Mouse (Mus musculus): ENCODE data around the gene Olfr874. TPM values are rescaled to one million over a fixed set of nuclear protein-coding genes. Genes with fewer than 3 reads are reported as not detected.
"Not testable (repeated sequence)": the region's sequence is repeated elsewhere in the genome, so short reads cannot be mapped to it uniquely, and the experiment has no call there.

The Olfr874 gene
- polyA plus RNA-seq, 2 experiments = 0.15 TPM; not detected in 1

DNA sequence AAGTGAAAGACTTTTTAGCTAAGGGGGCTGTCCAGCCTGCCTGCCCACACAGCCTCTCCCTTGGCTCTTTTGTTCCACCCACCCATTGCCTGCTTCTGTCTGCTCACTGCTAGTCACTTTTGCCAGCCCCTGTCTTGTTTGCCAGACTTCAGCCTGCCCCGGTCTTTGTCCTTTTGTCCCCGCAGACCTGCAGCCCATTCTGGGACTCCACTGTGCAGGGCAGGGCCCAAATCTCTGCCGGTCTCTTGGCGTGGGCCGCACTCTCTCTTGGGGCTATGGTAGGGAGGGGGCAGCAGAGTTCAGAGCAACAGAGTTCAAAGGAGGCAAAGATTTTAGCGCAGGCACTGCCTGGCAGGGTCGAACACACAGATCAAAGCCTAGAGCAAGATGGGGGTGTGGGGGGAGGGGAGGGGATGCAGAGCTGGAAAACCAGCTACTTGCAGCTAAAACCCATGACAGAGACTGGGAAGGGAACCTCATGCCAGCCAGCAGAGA lies 37.9 kb downstream of the Olfr874 start:
- peak overlapping the region; percentile 47 for H3K4me2 ChIP-seq (replicated peaks; ENCODE audit: low read depth, low read length, severe bottlenecking)
- H3K9ac ChIP-seq (ENCODE audit: low read depth, low read length, severe bottlenecking) = peak overlapping the region; percentile 54
- H3K9me3 ChIP-seq (ENCODE audit: control insufficient read depth, low read length) = no peaks in the 10 kb centered on the region
- H3K4me3 ChIP-seq (replicated peaks; ENCODE audit: low read length) = peak overlapping the region; percentile 28
- 2% methylated on average over 7 of the region's 7 CpGs for WGBS
- ATAC-seq (ENCODE audit: low FRiP score, low read depth) = peak; percentile 65; the same call in 1 of the 2 replicates
- no peaks in the 10 kb centered on the region for H3K36me3 ChIP-seq (ENCODE audit: control insufficient read depth, insufficient read depth, low read length)
- TF ChIP-seq POLR2A (IDR thresholded peaks at IDR 0.05; ENCODE audit: borderline replicate concordance, extremely low read depth, insufficient read depth, insufficient read length) = no peak
- DNase-seq (ENCODE audit: low spot score) = no peak
- H3K4me1 ChIP-seq (ENCODE audit: control insufficient read depth, insufficient read depth, low read length) = peaks cover 6% of the 10 kb centered on the region; the same call in 1 of the 2 replicates
- H3K27ac ChIP-seq (replicated peaks; ENCODE audit: low read depth, low read length) = 0 out of 2 replicates have a peak overlapping the region, but pooled peaks have one; percentile 27
- no peaks in the 10 kb centered on the region for H3K27me3 ChIP-seq (ENCODE audit: control insufficient read depth, insufficient read depth, low read length)

DNA sequence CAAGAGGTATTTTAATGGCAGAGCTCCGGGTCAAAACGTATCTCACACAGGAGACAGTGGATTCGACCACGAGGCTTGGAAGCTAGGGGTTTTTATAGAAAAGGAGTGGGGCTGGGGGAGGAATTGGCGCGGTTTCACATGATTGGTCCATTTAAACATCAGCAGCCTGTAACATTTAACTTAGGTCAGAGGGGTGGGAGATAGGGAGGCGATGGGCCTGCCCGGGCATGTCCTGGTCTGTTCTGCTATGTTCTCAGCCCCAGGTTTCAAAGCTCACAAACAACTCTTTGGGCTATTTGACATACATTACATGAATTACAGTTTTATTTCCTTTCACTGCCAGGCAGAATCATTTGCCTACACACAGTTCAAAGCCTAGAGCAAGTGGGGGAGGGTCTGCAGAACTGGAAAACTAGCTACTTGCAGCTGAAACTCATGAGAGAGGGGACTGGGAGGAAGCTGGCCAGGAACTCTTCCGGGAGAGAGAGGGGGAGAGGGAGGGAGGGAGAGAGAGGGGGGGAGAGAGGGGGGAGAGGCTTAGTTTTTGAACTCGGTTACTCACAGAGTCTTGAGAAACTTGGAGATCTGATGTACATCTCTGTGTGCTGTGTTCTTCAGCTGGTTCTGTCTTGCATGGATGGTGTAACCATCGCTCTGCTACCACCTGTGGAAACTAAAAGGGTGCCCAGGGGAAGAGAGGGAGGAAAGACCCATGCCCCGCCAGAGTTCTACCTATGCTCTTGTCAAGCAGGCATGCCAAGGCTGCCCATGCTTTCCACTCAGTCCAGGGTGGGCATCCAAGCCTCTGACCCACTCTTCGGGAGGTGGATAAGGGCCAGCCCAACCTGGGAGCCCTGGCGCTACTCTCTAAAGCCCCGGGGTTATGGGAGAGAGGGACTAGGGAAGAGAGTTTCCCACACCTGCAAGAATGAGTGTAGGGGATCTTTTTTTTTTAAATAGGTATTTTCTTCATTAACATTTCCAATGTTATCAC lies 38.8 kb downstream of the Olfr874 start:
- ATAC-seq (ENCODE audit: low FRiP score, low read depth) (peak; percentile 76), DNase-seq (ENCODE audit: low spot score) (peak; percentile 18)
- not testable (repeated sequence) for H3K27ac ChIP-seq (replicated peaks; ENCODE audit: low read depth, low read length); H3K9ac ChIP-seq (ENCODE audit: low read depth, low read length, severe bottlenecking); H3K27me3 ChIP-seq (ENCODE audit: control insufficient read depth, insufficient read depth, low read length); H3K4me3 ChIP-seq (replicated peaks; ENCODE audit: low read length); H3K9me3 ChIP-seq (ENCODE audit: control insufficient read depth, low read length); H3K4me1 ChIP-seq (ENCODE audit: control insufficient read depth, insufficient read depth, low read length); H3K4me2 ChIP-seq (replicated peaks; ENCODE audit: low read depth, low read length, severe bottlenecking); H3K36me3 ChIP-seq (ENCODE audit: control insufficient read depth, insufficient read depth, low read length)
- 61% methylated on average over 9 of the region's 15 CpGs for WGBS

GRCm38 (mm10) chr9:37786411-37786810 lies 41.5 kb downstream of the Olfr874 start:
- 89% methylated on average over 2 of the region's 2 CpGs for WGBS
- Histone ChIP-seq H3K4me3 (replicated peaks; ENCODE audit: low read length) (no peak overlapping the region), H3K9ac (ENCODE audit: low read depth, low read length, severe bottlenecking) (no peak overlapping the region), H3K4me2 (replicated peaks; ENCODE audit: low read depth, low read length, severe bottlenecking) (no peak overlapping the region), H3K27me3 (ENCODE audit: control insufficient read depth, insufficient read depth, low read length) (no peaks in the 10 kb centered on the region), H3K4me1 (ENCODE audit: control insufficient read depth, insufficient read depth, low read length) (peaks cover 6% of the 10 kb centered on the region; the same call in 1 of the 2 replicates), H3K9me3 (ENCODE audit: control insufficient read depth, low read length) (no peaks in the 10 kb centered on the region), H3K36me3 (ENCODE audit: control insufficient read depth, insufficient read depth, low read length) (no peaks in the 10 kb centered on the region), H3K27ac (replicated peaks; ENCODE audit: low read depth, low read length) (no peak overlapping the region)
- TF ChIP-seq POLR2A (IDR thresholded peaks at IDR 0.05; ENCODE audit: borderline replicate concordance, extremely low read depth, insufficient read depth, insufficient read length) = no peak
- DNase-seq (ENCODE audit: low spot score) (no peak), ATAC-seq (ENCODE audit: low FRiP score, low read depth) (no peak)

Other genes with a start within 250 kb of the Olfr874 start
- gene Esam, start 217.0 kb upstream of the Olfr874 start, polyA plus RNA-seq (2012; rRNA removed) = 34.7 and 35.4 TPM in 2 replicates
- 44.1 and 48.3 TPM in 2 replicates for gene Esam, start 217.0 kb upstream of the Olfr874 start, polyA plus RNA-seq (2014; fragmentation: Nextera tagmentation; extraction: Ambion mirVana)
- 4.8 and 5.2 TPM in 2 replicates for gene Vsig2, start 205.9 kb upstream of the Olfr874 start, polyA plus RNA-seq (2012; rRNA removed)
- gene Vsig2, start 205.9 kb upstream of the Olfr874 start, polyA plus RNA-seq (2014; fragmentation: Nextera tagmentation; extraction: Ambion mirVana) = 0.59 and 1.4 TPM in 2 replicates
- 17.7 and 26.1 TPM in 2 replicates for gene Nrgn, start 192.2 kb upstream of the Olfr874 start, polyA plus RNA-seq (2012; rRNA removed)
- gene Nrgn, start 192.2 kb upstream of the Olfr874 start, polyA plus RNA-seq (2014; fragmentation: Nextera tagmentation; extraction: Ambion mirVana) = 12.3 and 17.2 TPM in 2 replicates
- 7.8 and 8.1 TPM in 2 replicates for gene Siae, start 189.4 kb upstream of the Olfr874 start, polyA plus RNA-seq (2012; rRNA removed)
- gene Siae, start 189.4 kb upstream of the Olfr874 start, polyA plus RNA-seq (2014; fragmentation: Nextera tagmentation; extraction: Ambion mirVana) = 9.4 and 12.0 TPM in 2 replicates
- gene Spa17, start 131.4 kb upstream of the Olfr874 start, polyA plus RNA-seq (2012; rRNA removed) = 1.8 and 2.5 TPM in 2 replicates
- 3.1 and 4.1 TPM in 2 replicates for gene Spa17, start 131.4 kb upstream of the Olfr874 start, polyA plus RNA-seq (2014; fragmentation: Nextera tagmentation; extraction: Ambion mirVana)
- 110 and 122 TPM in 2 replicates for gene Tbrg1, start 87.8 kb upstream of the Olfr874 start, polyA plus RNA-seq (2012; rRNA removed)
- 208 and 211 TPM in 2 replicates for gene Tbrg1, start 87.8 kb upstream of the Olfr874 start, polyA plus RNA-seq (2014; fragmentation: Nextera tagmentation; extraction: Ambion mirVana)
- 37.4 and 51.1 TPM in 2 replicates for gene Panx3, start 75.9 kb upstream of the Olfr874 start, polyA plus RNA-seq (2012; rRNA removed)
- 13.7 and 15.9 TPM in 2 replicates for gene Panx3, start 75.9 kb upstream of the Olfr874 start, polyA plus RNA-seq (2014; fragmentation: Nextera tagmentation; extraction: Ambion mirVana)
- not detected in 2 replicates for gene Olfr160, start 28.9 kb upstream of the Olfr874 start, polyA plus RNA-seq (2012; rRNA removed)
- not detected in 2 replicates for gene Olfr160, start 28.9 kb upstream of the Olfr874 start, polyA plus RNA-seq (2014; fragmentation: Nextera tagmentation; extraction: Ambion mirVana)
- gene Olfr875, start 26.8 kb downstream of the Olfr874 start, polyA plus RNA-seq (2012; rRNA removed) = 0.14 and 0.27 TPM in 2 replicates
- not detected in 2 replicates for gene Olfr875, start 26.8 kb downstream of the Olfr874 start, polyA plus RNA-seq (2014; fragmentation: Nextera tagmentation; extraction: Ambion mirVana)
- gene Olfr876, start 57.9 kb downstream of the Olfr874 start, polyA plus RNA-seq (2012; rRNA removed) = not detected in 2 replicates
- gene Olfr876, start 57.9 kb downstream of the Olfr874 start, polyA plus RNA-seq (2014; fragmentation: Nextera tagmentation; extraction: Ambion mirVana) = not detected in 2 replicates
- gene Olfr877, start 109.2 kb downstream of the Olfr874 start, polyA plus RNA-seq (2012; rRNA removed) = not detected in 2 replicates
- not detected in 2 replicates for gene Olfr877, start 109.2 kb downstream of the Olfr874 start, polyA plus RNA-seq (2014; fragmentation: Nextera tagmentation; extraction: Ambion mirVana)
- not detected in 2 replicates for gene Olfr145, start 151.6 kb downstream of the Olfr874 start, polyA plus RNA-seq (2012; rRNA removed)
- gene Olfr145, start 151.6 kb downstream of the Olfr874 start, polyA plus RNA-seq (2014; fragmentation: Nextera tagmentation; extraction: Ambion mirVana) = not detected in 2 replicates
- not detected in 2 replicates for gene Olfr878, start 172.7 kb downstream of the Olfr874 start, polyA plus RNA-seq (2012; rRNA removed)
- gene Olfr878, start 172.7 kb downstream of the Olfr874 start, polyA plus RNA-seq (2014; fragmentation: Nextera tagmentation; extraction: Ambion mirVana) = not detected in 2 replicates
- gene Olfr881, start 246.7 kb downstream of the Olfr874 start, polyA plus RNA-seq (2012; rRNA removed) = not detected in 2 replicates
- not detected in 2 replicates for gene Olfr881, start 246.7 kb downstream of the Olfr874 start, polyA plus RNA-seq (2014; fragmentation: Nextera tagmentation; extraction: Ambion mirVana)